Mouse (Mus musculus): ENCODE measurements around the gene Faim. TPM values are rescaled to one million over a fixed set of nuclear protein-coding genes. Genes with fewer than 3 reads are reported as not detected.

Gene Faim
- total RNA-seq (2021) = 10 to 100 TPM; 32.3 to 34.1 TPM

DNA sequence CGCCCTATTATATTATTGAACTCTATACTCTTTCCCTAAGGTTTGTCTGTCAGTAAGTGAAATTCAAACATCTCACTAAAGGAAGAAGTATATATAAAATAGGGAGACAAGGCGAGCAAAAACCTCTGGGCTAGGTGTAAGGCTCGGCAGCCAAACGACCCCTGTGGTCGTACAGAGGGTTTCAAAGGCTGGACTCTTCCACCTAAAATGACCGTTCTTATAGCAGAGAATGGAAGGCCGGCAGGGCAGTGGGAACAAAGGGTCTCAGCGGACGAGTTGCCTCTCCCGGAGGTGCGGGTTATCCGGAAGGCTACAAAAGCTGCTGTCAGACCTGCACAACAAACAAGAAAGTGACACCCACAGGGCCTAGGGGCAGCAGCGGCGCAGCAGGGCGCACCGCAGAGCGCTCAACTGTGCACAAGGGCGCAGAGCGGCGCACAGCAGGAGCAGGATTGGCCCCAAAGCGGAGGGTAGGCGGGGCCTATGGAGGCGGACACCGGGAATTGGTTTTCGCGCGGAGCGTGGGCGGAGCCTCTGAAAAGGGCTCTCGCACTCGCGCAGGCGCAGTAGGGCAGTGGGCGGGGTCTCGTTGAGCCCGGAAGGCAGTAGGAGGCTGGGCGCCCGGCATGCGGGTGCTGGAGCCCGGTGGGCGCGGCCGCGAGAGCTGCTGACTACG is at the start of gene Faim:
Faim (plus strand) TSS at position 574 of the 676 bp plus-strand sequence.
- intact Hi-C loops (cut with DNase I) = loop anchor here (10.0 kb wide), 1 partner anchor 389 kb away; no protein-coding TSS in a partner anchor
- DNase-seq (ENCODE audit: low spot score in 2 of 2) = peak; percentile 100

DNA sequence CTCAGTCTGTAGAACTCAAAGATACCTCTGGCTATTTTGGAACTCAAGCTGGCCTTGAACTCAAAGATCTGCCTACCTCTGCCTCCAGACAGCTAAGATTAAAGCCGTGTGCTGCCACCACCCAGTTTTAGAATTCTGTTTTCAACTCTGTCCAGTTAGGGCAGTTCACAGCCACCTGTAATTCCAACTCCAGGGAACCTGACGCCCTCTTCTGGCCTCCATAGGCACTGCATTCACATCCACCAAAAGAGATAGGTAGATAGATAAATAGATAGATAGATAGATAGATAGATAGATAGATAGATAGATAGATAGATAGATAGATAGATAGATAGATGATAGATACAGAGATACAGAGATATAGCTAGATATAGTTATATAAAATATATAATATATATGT is 46.9 kb upstream of the Faim start:
- no peak for DNase-seq (ENCODE audit: low spot score in 2 of 2)
- intact Hi-C loops (cut with DNase I) = no loop called here

DNA sequence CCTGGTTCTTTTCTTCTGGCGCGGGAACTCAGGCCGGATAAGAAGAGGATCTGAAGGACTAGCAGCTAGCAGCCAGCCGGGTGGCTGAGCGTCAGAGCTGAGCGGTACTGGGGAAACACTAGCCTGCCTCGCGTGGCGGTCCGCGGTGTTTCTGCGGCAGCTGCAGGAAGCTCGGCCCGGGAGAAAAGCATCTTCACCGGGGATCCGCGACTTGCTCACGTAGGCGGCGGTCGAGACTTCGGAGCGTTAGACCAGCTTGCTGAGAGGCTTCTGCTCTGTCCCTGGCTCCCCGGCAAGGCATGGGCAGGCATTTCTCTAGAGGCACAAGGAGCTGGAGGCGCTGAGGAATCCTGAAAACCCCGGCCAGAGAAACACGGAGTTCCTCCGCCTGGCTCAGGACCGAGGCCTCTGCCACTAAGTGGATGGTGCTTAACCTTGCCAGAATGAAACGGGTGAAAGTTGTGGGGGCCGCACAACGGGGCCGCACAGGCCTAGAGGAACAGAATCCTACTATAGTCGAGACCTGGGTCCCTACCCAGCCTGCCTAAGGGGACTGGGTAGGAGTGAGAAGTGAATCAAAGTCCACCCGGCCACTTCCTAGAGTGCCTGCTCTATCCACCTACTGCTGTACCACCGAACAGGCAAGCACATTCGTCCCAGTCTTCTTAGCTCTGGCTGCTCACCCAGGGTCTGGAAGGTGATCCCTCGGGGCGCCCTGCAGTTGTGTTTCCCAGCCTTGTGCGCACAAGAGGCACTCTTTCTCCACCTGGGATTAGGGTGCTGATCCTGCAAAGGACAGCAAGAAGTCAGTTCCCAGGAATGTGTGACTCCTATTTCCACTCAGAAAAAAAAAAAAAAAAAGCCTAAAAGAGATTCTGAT is 33.8 kb upstream of the Faim start:
- peak in 1 of 2 experiments; percentile 43 for DNase-seq (ENCODE audit: low spot score in 2 of 2)
- intact Hi-C loops (cut with DNase I) = loop anchor here (10.0 kb wide), 1 partner anchor 308 kb away; no protein-coding TSS in a partner anchor

DNA sequence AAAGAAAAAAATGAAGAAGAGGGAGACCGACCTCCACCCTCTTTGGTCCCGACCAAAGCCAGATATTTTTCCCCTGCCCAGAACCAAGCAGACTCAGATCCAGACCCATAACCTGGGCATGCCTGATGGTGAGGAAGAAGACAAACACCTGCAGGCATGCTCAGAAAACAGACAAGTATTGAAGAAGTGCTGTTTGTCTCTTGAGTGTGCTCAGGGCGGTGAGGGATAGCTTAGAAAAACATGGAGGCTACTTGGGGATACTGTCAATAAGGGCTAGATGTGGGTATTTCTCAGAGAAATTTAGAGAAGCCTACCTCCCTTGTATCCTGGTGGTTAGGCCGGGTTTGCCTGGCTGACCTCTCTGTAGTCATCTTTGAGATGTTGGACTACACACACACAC is 32.9 kb upstream of the Faim start:
- intact Hi-C loops (cut with DNase I) = loop anchor here (10.0 kb wide), 1 partner anchor 308 kb away; no protein-coding TSS in a partner anchor
- no peak for DNase-seq (ENCODE audit: low spot score in 2 of 2)

DNA sequence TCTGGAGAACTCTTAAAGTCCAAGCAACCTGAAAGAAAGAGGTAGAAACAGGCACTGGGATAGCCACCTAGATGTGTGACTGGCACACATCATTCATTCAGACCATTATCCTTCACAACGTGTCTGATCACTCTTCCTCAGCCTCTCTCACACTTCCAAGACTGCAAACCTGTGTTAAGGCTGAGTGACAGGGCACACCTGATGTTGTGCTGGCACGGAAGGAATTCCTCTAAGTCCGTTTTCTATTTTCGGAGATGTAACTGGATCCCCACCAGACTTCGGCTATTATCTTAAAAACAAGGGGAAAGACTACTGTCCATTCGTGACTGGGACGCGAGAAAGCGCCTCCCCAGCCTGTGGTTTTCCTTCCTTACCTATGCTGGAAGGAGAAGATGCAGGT is 32.3 kb upstream of the Faim start:
- DNase-seq (ENCODE audit: low spot score in 2 of 2) = no peak
- intact Hi-C loops (cut with DNase I) = loop anchor here (10.0 kb wide), 1 partner anchor 309 kb away; no protein-coding TSS in a partner anchor

DNA sequence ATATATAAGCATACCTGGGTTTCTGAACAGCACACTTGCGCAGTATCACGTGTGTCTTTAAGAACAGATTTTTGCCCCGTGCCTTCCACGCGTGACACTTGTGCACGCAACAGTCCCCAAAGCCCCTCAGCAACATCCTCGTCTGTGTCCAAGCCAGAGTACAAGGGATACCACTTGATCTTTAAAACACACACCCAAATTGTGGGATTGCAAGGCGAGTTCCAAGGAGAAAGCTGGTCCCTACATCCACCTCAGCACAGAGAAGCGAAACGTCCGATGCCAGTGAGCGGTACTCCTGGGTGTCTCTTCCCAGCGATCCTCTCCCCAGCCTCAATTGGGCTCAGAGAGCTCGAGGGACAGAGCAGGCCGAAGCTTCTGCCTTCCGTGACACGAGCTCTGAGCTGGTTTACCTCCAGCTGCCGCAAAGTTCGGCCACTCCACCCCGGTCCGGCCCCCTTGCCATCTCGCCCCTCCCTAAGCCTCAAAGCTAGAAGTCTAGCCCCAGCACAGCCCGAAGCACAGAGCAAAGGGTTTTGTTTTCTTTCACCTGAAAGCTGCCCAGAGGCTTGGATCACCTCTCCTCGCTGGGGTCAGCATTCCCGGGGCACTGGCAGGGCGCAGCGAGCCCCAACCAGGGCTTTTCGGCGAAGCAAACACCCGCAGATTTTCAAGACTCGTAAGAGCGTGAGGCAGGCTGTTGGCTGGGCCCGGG is 31.6 kb upstream of the Faim start:
- no peak for DNase-seq (ENCODE audit: low spot score in 2 of 2)
- intact Hi-C loops (cut with DNase I) = loop anchor here (5.0 to 10.0 kb wide), 2 partner anchors 310 to 918 kb away; no protein-coding TSS in a partner anchor

DNA sequence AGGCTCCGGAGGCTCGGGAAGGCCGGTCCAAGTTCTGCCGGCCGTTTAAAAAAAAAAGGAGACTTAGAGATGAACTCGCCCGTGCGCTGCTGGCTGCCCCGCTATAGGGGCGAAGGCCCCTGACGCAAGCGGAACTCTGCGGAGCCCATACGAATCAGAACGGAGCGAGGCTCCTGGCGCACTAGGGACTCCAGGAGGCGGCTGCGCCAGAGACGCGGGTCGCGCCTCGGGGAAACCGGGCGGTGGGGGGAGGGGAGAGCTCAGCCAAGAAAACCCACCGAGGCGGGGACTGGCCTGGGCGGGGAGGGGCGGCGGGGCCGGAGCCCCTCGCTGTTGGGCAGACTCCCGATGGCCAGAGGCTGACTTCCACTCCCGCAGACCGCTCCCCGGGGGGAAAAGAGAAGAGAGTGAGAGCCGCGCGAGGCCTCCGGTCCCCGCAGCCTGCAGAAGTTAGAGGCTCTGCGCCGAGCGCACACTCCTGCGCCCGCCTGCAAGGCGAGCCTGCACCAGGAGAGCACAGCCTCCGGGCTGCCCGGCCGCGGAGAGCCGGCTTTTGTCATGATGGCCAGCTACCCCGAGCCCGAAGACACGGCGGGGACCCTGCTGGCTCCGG is 31.0 kb upstream of the Faim start, which contains the start of gene Foxl2:
Foxl2 (plus strand) TSS at position 186 of the 613 bp plus-strand sequence.
- intact Hi-C loops (cut with DNase I) = loop anchor here (5.0 to 10.0 kb wide), 2 partner anchors 310 to 917 kb away; no protein-coding TSS in a partner anchor
- DNase-seq (ENCODE audit: low spot score in 2 of 2) = no peak

DNA sequence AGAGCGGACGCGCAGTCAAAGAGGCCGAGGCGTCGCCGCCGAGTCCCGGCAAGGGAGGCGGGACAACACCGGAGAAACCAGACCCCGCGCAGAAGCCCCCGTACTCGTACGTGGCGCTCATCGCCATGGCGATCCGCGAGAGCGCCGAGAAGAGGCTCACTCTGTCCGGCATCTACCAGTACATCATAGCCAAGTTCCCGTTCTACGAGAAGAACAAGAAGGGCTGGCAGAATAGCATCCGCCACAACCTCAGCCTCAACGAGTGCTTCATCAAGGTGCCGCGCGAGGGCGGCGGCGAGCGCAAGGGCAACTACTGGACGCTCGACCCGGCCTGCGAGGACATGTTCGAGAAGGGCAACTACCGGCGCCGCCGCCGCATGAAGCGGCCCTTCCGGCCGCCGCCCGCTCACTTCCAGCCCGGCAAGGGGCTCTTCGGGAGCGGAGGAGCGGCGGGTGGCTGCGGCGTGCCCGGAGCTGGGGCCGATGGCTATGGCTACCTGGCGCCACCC is 30.4 kb upstream of the Faim start:
- intact Hi-C loops (cut with DNase I) = loop anchor here (5.0 to 10.0 kb wide), 2 partner anchors 311 to 917 kb away; no protein-coding TSS in a partner anchor

DNA sequence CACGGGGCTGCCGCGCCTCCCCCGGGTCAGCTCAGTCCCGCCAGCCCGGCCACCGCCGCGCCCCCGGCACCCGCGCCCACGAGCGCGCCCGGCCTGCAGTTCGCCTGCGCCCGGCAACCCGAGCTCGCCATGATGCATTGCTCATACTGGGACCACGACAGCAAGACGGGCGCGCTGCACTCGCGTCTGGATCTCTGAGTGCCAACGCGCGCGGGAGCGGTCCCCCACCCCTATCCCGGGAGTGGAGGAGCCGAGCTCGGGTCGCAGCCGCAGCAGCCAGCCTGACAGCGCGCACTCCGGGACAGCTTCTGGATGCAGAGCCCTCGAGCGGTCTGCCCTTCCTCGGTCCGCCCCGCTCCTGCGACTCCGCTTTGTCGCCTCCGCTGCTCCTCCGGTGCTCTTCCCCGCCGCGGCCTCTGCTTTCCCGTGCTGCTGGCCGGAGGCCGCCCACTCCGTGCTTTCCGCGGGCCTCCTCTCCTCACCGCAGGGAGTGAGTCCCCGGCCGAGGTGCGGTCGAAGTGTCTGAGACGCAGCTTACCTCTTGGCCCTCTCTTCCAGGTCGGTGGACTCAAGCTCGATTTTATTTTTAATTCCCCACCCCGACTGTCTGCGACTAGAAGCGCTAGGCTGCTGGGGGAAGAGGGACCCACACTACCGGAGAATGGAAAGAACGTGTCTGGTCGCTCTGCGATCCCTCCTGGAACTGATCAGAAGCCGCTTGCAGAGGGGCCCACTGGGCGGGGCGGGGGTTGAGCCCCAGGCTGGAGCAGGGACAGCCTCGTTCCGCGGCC is 29.4 kb upstream of the Faim start:
- DNase-seq (ENCODE audit: low spot score in 2 of 2) = no peak
- intact Hi-C loops (cut with DNase I) = loop anchor here (5.0 to 10.0 kb wide), 2 partner anchors 312 to 916 kb away; no protein-coding TSS in a partner anchor

More for the DNA sequence above, 30.4 kb upstream of the Faim start:
- no peak for DNase-seq (ENCODE audit: low spot score in 2 of 2)

DNA sequence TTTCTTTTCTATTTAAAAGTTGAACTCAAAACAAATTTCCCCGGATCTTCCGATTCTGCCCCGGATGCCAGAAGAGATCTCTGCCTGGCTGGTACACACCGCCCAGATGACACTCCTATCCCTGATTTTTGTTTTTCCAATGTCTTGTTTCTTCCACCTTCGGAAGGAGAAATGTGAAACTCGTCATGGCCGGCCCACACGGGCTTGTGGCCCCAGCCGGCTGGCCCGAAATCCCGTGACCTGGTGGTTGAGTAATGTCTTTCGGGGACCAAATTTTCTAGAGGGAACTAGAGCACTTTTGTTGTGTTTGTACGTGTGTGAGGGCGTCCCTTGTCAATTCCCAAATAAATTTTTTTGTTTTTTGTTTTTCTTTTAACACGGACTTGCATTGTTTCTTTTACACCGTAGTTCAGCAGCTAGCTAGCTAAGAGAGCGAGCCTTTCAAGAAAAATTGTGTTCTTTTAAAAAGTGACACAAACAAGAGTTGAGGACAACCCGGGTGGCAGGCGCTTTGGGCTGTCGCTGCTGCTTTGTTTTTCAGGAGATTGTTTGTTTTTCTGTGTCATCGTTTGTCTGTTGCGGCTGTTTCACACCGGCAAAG is 28.3 kb upstream of the Faim start:
- no peak for DNase-seq (ENCODE audit: low spot score in 2 of 2)
- intact Hi-C loops (cut with DNase I) = loop anchor here (5.0 to 10.0 kb wide), 2 partner anchors 313 to 914 kb away; no protein-coding TSS in a partner anchor

DNA sequence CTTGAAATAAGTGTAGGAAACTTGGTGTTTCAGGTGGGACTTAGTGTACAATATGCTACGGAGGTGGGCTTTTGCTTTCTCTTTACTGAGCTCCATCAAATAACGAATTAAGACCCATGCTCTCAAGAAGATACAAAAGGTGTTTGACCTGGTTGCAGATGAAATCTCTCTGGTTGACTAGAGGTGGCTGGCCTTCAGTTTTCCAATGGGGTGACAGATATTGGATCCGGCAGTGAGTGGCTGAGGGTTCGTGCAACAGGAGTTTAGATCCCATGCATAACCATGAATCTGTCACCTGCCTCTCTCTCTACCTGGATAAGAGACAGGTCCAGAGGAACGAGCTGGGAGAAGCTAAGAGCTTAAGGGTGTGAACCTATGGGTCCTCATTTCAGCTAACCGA is 27.5 kb upstream of the Faim start:
- intact Hi-C loops (cut with DNase I) = loop anchor here (5.0 to 10.0 kb wide), 2 partner anchors 314 to 914 kb away; no protein-coding TSS in a partner anchor

DNA sequence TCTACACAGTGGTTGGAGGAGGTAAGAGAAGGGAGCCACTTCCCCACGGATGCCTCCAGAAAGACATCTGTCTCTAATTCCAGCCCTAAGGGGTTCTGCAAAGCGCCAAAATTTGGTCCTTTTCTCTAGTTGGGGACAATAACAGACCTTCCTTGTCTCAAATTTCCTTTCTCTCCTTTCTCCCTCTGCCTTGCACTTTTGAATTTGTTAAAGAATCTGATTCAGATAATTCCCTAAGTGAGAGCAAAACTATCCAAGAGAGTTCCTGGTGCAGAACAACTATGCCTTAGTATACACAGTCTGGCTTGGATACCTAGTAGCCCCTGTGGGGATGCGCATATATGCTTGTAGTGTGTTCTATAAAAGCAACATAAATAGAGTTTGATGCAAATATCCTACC is 26.3 kb upstream of the Faim start:
- intact Hi-C loops (cut with DNase I) = loop anchor here (5.0 to 10.0 kb wide), 2 partner anchors 315 to 912 kb away; no protein-coding TSS in a partner anchor
- no peak for DNase-seq (ENCODE audit: low spot score in 2 of 2)

More for the DNA sequence above, 27.5 kb upstream of the Faim start:
- DNase-seq (ENCODE audit: low spot score in 2 of 2) = no peak

DNA sequence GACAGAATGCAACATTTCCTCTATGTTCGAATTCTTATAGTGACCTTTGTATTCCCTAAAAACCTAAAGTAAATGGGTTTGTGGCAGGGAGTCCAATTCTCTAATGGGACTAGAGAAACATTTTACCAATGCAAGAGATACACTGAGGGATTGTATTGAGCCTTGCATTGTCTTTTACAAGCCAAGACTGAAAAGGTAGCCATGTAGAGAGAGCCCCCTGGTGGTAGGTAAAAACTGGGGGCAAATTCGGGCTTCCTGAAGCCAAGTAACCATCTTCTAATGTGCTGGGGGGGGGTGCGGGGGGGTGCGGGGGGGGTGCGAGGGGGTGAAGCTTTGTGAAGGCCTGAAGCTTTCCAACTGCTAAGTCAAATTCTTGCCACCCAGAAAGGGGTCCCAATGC is 25.8 kb upstream of the Faim start:
- intact Hi-C loops (cut with DNase I) = no loop called here
- no peak for DNase-seq (ENCODE audit: low spot score in 2 of 2)

DNA sequence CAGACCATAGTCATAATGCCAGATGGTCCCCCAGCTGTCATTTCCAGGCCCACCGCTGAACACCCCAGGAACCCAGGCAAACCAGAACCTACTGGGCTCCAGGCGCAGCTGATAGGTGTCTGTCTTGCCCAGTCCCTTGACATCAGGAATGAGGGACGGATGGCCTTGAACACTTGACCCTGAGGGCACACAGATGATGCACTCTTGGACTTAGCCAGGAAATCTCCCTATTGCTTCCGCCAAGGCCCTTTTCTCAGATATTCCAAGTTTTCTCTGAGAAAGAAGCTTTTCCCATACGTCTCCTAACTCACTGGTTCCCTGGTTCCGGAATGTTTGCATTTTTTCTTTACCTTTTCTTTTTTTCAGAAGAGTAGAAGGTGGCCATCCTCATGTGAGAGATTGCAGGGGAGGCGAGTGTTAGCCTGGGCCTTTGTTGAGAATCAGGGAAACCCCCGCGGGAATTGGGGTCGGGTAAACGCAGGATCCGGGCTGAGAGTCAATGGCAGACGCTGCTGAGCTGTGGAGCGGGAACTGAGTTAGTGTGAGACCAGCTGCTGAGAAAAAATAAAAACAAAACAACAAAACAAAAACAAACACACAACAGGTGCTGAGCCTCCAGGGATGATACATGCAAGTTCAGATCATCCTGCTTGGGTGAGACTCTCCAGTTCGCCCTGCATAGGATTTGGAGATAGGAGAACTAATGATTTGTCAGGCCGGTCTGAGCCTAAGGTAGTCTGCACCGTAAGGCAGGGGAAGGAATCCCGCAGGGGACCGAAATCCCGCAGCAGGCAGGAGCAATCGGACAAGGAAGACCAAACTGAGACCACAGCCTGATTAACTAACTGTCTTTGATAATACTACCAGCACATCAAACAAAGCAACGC is 24.3 kb upstream of the Faim start:
- intact Hi-C loops (cut with DNase I) = no loop called here

DNA sequence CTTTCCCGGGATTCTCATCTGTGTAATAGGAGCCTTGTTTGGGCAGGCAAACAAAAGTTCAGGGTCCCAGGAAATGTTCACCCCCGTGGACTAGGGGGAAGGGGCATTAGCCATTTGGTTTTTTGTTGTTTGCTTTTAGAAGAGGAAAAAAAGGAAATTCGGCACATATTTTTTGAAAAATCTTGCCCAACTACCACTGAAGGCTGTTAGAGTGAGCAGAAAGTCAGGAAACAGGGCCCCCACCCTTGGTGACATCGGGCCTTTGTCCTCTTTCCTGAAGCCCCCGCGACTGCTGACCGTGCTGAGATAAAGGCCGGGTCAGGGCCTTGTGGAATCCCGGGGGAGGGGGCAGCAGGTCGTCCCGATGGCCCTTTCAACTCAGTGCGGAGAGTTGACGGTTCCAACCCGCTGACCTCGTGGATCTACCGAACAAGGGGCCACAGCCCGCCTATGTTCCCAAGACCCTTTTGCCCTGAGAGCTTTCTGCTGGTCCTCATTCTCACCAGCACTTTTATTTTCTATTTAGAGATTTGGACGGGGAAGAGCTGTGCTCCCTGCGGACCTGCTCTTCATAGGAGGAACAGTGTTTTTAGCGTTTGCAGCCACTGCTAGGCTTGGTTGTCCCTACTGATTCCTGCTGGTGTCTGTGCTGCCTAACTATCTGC is 23.6 kb upstream of the Faim start:
- intact Hi-C loops (cut with DNase I) = no loop called here
- no peak for DNase-seq (ENCODE audit: low spot score in 2 of 2)

More for the DNA sequence above, 24.3 kb upstream of the Faim start:
- no peak for DNase-seq (ENCODE audit: low spot score in 2 of 2)

DNA sequence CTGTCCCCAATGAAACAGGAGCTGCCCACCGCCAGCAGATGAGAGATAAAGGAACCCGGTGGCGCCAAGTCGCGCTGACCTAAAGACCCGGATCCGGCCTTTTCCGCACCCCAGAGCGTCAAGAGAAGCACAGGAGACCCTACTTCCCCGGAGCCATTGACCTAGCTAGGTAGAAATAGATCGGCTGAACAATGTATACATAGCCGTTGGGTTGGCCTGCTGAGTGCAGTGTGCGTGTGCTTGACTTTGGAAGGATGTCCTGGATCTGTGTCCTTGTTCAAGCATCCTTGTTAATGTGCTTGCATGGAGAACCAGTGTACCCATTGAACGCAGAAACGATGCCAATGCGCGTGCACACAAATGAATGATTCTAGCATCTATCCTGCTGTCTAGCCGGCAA is 22.5 kb upstream of the Faim start:
- DNase-seq (ENCODE audit: low spot score in 2 of 2) = no peak
- intact Hi-C loops (cut with DNase I) = no loop called here
